Mouse (Mus musculus): ENCODE data around the gene Snx32.
"Not testable (repeated sequence)": the region's sequence is repeated elsewhere in the genome, so short reads cannot be mapped to it uniquely, and the experiment has no call there.

Gene Snx32

DNA sequence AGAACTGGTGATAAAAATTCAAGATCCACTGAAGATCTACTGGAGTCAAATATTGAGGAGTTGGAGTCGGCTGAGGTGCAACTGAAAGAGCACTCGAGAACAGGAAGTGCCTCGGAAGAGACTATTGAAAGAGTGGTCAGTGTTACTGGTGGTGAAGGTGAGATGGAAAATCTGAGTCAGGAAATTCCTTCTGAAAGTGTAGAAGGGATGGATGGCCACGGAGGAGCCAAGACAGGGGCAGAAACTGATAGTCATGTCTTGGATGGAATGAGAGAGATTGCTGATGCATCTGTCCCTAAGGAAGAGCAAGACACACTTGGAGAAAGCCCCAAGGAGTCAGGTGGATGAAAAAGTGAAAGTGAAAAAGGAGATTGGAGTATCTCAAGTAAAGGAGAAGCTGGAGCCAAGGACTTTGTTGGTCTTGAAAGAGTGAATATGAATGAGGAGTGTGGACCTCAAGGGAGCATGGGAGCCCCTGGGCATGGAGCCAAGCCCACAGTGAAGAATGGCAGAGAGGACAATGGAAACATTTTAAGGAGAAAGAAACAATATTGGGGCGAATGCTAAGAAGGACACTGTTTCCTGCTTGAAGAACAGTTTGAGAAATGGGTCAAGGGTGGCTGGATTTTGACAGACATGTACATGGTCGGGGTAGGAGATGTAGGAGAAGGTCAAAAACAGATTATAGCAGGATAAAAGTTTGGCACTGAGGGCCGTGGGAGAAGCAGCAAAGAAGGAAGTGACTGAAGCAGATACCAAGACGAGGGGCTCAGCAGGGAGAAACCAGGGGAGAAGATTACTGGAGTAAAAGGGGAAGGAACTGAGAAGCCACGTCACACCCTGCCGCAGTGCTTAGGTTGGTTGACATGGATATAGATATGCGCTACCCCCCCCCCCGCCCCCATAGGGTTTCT lies 2.0 kb upstream of the Snx32 start:
- peak; percentile 63 for DNase-seq (ENCODE audit: low read depth)

DNA sequence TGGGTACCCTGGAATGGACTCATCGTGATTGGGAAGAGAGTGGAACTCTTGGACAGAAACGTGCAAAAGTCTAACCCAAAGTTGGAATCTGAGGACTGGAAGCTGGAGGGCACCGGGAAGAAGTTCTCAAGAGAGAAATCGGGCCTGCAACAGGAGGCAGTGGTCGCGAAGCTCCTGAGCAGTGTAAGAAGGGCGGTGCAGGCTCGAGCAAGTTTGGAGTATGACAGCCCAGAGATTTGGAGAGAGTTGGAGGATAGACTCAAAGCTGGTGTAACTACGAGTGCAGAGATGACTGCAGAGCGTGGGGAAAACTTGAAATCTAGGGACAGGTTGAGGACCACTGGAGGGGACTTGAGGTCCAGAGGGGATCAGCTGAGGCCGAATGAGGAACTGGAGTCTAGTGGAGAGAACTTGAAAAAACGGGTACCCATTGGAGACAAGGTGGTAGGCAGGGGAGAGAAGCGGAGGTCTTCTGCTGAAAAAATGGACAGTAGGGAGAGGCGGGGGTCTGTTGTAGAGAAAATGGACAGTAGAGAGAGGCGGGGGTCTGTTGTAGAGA lies 815 bp upstream of the Snx32 start:
- DNase-seq (ENCODE audit: low read depth), result no peak

DNA sequence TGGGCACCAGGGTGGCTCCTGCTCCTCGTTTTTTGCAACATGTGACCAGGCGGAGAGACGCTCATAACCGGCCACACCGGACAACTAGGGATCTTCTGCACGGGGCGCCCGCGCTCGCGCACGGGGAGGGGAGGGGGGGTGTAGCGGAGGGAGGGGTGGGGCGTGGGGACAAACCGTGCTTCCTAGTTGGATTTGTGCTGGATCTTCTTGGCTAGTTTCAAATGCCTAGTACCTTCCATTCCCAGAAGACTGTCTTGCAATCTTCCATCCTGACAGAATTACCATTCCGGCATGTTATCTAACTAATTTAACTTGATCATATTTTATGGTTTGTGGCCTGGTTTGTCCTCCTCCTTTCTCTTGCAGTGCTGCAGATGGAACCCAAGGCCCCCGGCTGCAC lies 6.7 kb downstream of the Snx32 start, which contains the start of gene 1700020D05Rik:
1700020D05Rik (minus strand) TSS at position 101 of the 400 bp plus-strand sequence.
- no peak for DNase-seq (ENCODE audit: low read depth)

DNA sequence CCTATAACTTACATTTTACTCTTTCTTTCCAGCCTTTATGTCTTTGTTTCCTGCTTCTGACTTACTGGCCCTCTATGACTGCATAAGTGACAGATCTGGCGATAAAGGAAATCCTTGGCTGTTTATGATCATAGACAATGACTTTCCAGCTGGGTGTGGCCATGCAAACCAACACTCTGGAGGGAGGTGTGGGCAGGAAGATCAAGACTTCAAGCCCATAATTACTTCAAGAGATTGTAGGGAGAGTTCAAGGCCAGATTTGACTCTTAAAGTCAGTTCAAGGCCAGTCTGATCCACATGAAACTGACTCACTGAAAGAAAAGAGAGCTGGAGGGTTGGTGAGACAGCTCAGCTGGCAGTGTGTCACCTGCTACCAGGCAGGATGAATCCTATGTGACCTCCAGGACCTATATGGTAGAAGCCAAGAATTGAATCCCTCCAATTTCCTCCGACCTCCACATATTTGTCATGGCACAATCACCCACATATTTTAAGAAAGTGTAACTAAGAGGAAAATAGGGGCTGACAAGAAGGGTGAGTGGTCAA lies 9.9 kb downstream of the Snx32 start:
- DNase-seq (ENCODE audit: low read depth), result no peak

DNA sequence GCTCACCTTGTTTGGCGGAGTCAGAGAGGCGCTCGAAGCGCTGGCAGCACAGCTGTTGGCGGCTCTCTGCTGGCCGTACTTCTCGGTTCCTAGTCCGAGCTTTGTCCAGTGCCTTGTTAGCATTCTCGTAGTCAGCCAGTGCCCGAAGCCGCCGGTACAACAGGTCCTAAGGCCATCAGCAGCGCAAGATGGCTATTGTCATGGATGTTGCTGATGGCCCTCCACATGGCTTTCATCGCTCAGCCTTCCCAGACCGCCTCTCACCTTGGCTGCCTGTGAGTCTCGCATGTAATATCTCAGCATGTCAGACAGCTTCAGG lies 14.3 kb downstream of the Snx32 start:
- DNase-seq (ENCODE audit: low read depth), result no peak

DNA sequence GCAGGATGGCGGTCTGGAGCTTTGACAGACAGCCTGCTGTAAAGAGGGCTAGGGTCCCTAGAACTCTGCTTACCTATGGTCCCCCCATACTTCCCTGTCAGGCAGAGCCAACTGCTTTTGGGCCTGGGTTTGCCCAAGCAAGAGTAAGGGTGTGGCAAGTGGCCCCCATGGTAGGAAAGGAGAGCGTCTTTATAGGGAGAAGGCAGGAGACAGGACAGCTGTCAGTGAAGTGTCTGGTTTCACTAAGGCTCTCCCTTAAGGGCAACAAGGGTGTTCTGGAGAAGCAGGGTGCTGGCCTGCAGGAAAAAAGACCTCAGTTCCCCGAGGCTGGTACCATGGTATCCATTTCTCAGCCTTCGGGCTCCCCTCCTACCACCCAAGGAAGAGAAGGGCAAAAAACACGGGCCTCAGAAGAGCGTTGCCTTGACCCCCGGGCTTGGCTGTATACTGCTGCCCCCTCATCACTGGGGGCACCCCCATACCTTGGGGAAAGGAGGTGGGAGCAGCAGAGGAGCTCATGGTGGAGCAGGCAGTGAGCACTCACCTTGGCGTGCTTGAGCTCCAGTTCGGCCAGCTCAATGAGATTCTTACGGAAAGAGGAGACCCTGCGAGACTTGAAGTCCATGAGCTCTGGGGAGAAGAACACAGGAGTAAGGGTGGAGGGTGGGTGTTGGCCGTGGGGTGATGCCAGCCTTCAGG lies 14.8 kb downstream of the Snx32 start:
- DNase-seq (ENCODE audit: low read depth), result no peak

DNA sequence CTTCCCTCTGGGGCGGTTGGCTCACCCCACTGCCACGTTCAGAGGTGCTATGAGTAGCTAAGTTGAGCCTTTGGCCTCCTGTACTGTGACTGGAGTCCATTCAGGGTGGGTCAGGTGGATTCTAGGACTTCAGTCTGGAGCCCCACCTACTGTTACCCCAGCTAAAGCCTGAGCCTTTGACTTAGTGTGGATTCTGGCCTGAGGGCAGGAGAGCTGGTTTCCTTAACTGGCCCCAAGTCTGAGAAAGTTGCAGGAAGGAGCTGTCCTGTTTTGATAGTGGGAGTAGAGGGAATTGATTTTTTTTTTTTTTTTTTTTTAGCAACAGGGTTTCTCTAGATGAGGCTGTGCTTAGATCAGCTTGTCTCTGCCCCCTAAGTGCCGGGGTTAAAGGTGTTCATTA lies 16.0 kb downstream of the Snx32 start:
- DNase-seq (ENCODE audit: low read depth), result no peak

DNA sequence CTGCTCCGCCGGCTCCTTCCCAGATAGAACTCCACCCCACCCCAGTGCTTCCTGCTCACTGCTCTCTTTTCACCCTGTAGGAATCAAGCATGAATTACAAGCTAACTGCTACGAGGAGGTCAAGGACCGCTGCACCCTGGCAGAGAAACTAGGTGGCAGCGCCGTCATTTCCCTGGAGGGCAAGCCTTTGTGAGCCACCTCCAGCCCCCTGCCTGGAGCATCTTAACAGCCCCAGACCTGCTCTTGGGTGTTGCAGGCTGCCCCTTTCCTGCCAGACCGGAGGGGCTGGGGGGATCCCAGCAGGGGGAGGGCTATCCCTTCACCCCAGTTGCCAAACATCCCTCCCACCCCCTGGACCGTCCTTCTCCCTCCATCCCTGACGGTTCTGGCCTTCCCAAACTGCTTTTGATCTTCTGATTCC lies 17.0 kb downstream of the Snx32 start:
- not testable (repeated sequence) for DNase-seq (ENCODE audit: low read depth)

DNA sequence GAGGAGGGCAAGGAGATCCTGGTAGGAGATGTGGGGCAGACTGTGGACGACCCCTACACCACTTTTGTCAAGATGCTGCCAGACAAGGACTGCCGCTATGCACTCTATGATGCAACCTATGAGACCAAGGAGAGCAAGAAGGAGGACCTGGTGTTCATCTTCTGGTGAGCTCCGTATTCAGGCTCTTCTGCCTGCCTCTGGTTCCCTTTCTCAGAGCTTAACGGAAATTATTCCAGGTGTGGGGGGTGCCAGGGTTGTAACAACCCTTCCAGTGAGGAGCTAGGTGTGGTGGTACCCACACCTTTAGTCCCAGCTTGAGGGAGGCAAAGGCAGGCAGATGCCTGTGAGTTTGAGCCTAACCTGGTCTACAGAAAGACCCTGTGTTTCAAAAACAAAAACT lies 17.7 kb downstream of the Snx32 start:
- DNase-seq (ENCODE audit: low read depth), result no peak

DNA sequence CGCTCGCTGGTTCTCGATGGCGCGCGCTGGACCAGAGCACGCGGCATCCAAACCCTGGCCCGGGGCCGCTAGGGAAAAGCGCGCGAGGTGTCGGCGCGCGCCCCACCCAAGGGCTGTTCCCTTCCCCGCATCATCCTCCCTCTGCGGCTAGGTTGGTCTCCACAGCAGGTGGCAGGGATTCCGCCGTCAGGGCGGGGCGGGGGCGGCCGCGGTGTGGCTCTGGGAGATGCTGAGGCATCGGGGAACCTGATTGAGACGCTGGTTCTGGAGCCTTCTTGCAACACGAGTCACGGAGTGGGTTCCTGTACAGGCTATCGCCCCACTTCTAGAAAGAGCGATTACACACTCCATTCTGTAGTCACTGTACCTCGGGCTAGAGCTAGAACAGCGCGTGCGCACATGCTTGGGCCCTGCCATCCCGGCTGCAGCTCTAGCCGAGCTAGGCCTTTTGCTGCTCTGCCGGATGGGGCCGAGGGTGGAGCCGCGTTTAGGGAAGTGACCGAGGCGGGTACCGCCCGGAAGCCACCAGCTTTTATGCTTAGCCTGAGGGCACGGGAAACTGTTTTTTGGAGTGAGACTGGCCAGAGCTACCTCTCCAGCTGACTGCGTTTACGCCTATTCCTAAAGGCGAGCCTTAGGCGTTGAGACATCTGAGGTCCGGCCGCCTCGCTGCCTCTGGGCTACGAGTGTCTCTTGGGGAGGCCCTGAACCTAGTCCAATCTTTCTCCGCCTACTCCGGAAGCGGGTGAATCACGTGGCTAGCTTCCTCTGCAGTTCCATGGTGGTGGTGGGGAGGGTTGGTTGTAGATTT lies 19.2 kb downstream of the Snx32 start:
- peak; percentile 96 for DNase-seq (ENCODE audit: low read depth)

DNA sequence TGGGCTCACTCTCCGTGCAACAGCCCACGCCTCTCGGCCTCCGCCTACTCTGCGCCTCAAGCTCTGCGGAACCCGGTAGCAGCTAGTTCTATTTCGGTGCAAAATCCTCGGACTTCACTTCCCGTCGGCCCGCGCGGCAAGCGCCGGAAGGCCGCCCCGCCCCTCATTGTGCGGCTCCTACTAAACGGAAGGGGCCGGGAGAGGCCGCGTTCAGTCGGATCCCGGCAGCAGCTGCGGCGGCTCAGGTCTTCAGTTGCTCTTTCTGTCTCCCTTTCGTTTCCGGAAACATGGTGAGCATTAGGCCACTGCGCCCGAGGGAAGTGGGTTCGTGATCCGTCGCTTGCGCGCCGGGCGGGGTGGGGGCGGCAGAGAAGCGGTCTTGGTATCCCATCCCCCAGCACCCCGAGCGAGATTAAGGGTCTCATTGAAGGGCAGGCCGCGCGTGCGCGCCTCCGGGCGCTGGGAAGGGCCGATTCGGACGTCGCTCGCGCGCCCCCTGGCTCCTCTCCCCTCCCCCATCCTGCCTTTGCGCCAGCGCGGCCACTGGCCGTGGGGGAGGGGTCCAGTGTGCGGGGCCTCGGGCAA lies 19.9 kb downstream of the Snx32 start, which contains the start of gene Cfl1:
Cfl1 (plus strand) TSS at position 143 of the 585 bp plus-strand sequence.
- peak; percentile 97 for DNase-seq (ENCODE audit: low read depth)

DNA sequence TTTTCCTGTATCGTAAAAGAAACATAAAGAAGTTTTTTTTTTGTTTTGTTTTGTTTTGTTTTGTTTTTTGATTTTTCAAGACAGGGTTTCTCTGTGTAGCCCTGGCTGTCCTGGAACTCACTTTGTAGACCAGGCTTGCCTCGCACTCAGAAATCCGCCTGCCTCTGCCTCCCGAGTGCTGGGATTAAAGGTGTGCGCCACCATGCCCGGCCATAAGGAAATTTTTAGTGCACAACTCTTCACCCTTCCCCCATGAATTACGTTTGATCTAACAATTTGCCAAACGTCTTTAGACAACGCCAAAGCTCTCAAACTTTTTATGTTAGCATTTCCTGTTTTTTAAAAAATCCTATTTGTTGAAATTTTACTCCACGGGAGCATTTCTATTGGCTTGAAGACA lies 20.6 kb downstream of the Snx32 start:
- not testable (repeated sequence) for DNase-seq (ENCODE audit: low read depth)

DNA sequence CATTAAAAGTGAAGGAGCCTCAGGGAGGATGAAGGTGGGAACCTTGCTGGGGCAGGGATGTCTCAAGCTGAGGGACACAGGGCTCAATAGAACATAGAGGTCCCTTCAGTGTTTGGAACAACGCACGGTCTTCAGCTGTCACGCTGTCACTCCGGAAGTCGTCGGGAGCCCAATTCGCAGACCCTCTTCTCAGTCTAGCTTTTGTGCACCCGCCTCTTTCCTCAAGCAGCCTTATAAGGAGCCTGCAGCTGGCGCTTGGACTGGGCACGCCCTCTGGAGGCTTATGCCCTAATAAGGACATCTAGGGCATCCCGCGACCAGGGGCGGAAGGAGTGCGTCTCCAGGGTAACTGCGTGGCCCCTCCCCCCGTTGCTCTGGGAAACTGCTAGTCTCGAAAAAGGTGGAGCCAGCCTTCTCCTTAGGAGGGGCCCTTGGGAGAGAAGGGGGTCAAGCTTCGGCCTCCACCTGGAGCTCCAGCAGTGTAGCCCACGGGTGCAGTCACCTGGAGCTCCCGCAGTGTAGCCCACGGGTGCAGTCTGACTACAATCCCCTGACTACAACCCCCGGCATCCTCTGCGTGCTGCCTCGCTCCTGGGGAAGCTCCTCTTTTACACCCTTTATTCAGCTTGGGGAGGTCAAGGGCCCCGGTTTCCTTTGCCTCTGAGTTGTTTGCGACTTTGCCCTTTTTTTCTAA lies 21.3 kb downstream of the Snx32 start:
- peak; percentile 99 for DNase-seq (ENCODE audit: low read depth)

DNA sequence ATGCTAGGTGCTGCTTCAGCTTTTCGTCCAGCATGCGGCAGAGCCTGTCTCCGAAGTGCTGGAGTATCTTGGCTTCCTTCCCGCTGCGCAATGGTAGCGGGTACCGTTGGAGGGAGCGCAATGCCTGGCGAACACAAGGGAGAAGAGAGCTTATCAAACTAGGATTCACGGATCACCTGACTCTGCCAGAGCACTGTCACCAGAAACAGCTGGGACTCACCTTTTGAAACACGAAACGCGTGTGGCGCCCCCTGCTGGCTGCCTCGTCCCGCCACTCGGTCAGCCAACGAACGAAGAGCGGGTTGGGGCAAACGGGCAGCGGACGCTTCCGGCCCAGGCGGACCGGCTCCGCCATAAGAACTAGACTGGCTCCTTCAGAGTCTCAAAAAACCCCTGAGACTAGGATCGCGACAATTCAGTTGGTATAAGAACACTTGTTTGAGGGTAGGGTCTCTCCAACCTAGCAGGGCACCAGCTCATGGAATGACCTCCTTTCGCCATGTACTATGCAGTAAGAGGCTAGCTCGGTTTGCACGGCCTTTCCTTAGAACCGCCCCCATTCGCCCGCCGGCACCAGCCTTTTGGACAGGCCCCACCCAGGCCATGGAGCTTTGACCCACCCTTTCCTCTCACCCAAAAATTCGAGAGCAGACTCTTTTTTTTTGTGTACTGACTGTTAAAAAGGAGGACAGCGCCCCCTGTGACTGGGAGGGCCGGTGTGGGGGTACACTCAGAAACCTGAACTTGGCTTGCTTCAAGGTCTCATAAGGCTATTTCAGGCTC lies 22.4 kb downstream of the Snx32 start, which contains the start of gene Mus81:
Mus81 (minus strand) TSS at position 635 of the 783 bp plus-strand sequence.
- peak; percentile 99 for DNase-seq (ENCODE audit: low read depth)

DNA sequence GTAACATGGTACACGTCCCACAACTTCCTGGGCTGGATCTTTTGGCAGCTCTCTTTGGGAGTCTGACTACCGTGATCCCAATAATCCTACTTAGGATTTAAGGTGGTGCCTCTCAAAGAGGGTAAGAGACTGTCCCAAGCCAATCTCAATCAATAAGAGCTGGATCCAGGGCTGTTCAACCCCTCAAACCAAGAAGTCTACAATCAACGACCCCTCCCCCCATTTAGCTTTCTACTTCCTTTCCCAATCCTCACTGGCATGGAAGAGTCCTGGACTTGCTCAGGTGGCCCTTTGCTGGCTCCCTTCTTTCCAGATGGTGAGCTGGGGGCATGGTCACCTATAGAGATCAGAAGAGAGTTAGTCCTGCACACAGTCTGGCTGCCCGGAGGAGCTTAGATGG lies 23.6 kb downstream of the Snx32 start:
- DNase-seq (ENCODE audit: low read depth), result no peak

DNA sequence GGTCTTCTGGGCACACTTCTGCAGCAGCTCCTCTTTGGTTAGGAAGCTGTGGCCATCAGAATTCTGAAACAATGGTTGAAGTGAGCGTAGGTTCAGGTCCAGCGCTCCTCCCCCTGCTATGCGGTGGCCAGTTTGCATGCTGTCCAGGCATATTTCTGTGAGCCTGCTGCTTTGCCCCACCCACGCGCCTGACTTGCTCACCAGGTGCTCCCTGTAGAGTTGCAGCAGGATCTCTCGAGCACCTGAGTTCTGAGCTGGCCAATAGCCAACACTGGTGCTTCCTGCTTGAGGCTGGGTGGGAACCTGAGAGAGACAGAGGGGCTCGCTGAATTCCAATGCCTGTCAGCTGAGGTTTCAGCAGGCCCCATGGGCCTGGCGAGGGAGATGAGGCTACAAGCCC lies 24.1 kb downstream of the Snx32 start:
- no peak for DNase-seq (ENCODE audit: low read depth)

DNA sequence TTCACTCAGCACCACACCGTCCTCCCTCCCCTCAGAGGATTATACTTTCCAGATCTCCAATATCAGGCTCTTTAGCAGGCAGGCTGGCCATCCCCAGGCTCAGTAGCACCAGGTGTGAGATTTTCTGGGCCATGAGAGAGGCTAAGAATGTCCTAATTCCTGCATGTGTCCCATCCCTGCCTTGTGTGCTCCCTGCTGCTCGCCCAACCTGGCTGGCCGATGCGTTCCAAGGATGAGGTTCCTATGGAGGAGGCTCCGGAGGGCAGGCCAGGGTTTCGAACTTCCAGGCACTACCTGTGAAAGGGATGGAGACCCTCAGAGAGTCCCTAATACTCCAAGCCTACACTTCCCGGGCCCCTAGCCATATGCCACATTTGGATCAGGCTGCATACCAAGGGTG lies 24.5 kb downstream of the Snx32 start:
- DNase-seq (ENCODE audit: low read depth), result no peak

DNA sequence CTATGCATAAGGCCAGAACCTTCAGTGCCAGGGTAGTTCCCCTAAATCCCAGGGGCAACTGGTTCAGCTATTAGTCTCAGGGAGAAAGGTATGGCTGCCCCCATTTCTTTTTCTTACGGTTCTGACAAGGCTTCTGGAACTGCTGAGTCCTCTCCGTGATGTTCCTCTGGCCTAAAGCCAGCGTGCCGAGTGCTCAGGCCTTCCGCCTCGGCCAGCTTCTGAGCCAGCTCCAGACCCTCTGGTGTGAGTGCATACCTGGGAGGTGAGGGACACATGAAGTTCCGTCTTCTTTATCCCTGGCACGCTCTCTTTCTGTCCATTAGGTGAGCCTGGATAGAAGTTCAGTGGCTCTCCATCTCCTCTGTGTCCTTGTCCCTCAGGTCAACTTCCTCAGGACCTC lies 25.0 kb downstream of the Snx32 start:
- DNase-seq (ENCODE audit: low read depth), result no peak

DNA sequence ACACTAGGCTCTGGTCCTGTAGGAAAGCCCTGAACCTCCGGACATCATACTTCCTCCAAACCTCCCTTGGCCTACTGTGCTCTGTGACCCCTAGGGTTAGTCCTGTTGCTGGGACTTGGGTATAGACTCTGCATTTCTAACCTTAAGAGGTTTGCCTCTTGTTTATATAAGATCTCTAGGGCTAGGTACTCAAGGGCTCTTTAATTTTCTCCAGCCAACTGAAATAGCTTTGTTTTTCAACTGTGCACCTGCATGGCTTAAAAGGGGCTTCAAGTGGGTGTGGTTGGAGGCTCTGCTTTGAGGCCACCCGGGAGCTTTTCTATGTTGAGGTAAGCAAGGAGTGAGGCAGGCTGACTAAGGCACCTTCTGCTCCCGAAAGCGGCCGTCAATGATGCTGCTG lies 25.8 kb downstream of the Snx32 start:
- DNase-seq (ENCODE audit: low read depth), result no peak
